Mouse (Mus musculus) heart, postnatal 10 days (tissue): ENCODE results near the gene Triobp. TPM values are rescaled to one million over a fixed set of nuclear protein-coding genes. Genes with fewer than 3 reads are reported as not detected.

ENCODE experiments used
- DNase-seq, 2 experiments: peaks; one replicate each; pipeline ENCODE4 v3.0.0; 2021
- intact Hi-C: fragments of 180-260 bp; cut with DNase I; formaldehyde crosslinking; loops from one replicate; pipeline ENCODE4 v1.15.1; 2025
- microRNA-seq, 2 experiments: library from miRNA; unstranded; fragments of <30 nt; microRNA quantifications; one replicate each; pipeline ENCODE4 v1.2.0; 2022
- total RNA-seq, 2 experiments: library from RNA; stranded (reverse); gene quantifications; 2 replicates each; pipeline ENCODE4 v1.2.3; 2021

The Triobp gene
- total RNA-seq, 2 experiments from 2014 or later = 49.2 to 58.0 TPM

DNA sequence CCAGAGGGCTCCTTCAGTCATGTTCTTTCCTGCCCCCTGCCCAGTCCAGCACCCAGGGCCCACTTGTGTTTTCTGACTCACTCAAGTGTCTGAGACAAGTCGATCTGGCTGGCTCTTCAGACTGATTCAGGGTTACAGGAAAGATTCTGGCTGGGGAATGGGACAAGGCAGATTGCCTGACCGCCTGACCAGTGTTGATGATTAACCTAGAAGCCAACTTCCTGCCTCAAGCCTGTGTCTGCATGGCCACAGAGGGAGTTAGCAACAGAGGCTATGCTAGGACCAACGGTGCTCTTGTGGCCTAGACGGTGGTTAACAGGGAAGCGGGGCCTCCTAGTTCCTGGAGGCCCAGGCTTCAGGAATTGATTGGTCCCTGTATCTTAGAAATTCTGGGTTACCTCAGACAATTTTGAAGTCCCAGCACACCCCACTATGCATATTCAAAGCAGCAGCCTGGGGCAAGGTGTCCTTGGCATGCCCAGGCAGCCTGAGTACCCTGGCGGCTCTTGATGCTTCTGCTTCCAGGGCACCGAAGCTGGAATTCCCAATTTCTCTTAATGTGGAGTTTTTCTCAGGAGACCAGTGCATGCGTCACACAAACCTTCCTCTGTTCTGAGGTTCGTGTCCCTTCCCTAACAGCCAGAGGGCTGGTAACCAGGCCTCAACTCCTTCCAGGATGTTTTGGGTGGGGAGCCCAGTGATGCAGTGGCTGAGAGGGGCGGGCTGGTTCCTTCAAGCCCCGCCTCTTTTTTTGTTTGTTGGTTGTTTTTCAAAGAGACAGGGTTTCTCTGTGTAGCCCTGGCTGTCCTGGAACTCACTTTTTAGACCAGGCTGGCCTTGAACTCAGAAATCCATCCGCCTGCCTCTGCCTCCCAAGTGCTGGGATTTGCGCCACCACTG is 104.2 kb downstream of the Triobp start:
- DNase-seq = peak in 1 of 2 experiments; percentile 33
- intact Hi-C loops = no loop called here

DNA sequence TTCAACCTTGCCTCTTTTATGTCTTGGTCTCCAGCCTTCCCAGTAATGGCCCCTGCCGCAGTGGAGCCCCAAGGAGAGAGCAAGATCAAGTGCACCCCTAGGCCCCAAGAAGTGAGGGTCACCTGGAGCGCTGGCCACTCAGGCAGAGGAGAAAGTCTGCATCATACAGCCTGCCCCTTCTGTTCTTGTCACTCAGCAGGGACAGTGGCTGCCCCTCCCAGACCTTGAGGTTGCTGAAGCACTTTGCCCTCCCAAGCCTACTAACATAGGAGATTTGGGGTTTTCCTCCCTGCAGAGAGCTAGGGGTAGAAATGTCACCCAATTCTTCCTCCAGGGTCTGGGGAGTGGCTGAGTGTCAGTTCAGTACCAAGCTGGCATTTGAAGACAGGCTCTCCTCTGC is 104.8 kb downstream of the Triobp start:
- no peak for DNase-seq
- intact Hi-C loops = no loop called here

Small RNA genes within 50 kb of the gene (microRNA-seq; reads per million reads assigned to microRNA genes)
- gene Mir6956 = 0.95 to 2.1 reads per million in 2 experiments

Other genes starting within 250 kb of the Triobp start
- gene Elfn2, start 229.0 kb upstream of the Triobp start, total RNA-seq = 1 to 10 TPM; 1.2 TPM
- gene Mfng, start 174.2 kb upstream of the Triobp start, total RNA-seq = 10 to 100 TPM; 19.3 to 24.0 TPM
- gene Card10, start 144.7 kb upstream of the Triobp start, total RNA-seq = 10 to 100 TPM; 18.8 to 20.4 TPM
- 10 to 100 TPM; 63.9 to 68.5 TPM for gene Cdc42ep1, start 105.1 kb upstream of the Triobp start, total RNA-seq
- gene Lgals2, start 92.2 kb upstream of the Triobp start, total RNA-seq = under 1 TPM in 1 of 2 experiments, not detected in 1; 0.64 TPM
- gene Gga1, start 70.5 kb upstream of the Triobp start, total RNA-seq = 10 to 100 TPM; 40.4 to 45.2 TPM
- gene Gm49510, start 48.1 kb upstream of the Triobp start, total RNA-seq = not detected
- 1 to 10 TPM; 6.3 to 8.2 TPM for gene Sh3bp1, start 48.0 kb upstream of the Triobp start, total RNA-seq
- gene Pdxp, start 33.8 kb upstream of the Triobp start, total RNA-seq = 1 to 10 TPM; 2.8 to 3.2 TPM
- gene Lgals1, start 21.0 kb upstream of the Triobp start, total RNA-seq = 100 to 1,000 TPM; 372 to 385 TPM
- gene Nol12, start 12.8 kb upstream of the Triobp start, total RNA-seq = 10 to 100 TPM; 17.8 to 18.9 TPM
- gene H1f0, start 80.7 kb downstream of the Triobp start, total RNA-seq = 100 to 1,000 TPM; 208 to 227 TPM
- gene Galr3, start 94.2 kb downstream of the Triobp start, total RNA-seq = not detected
- 10 to 100 TPM in 1 of 2 experiments, 1 to 10 TPM in 1; 9.1 to 10.7 TPM for gene Ankrd54, start 115.2 kb downstream of the Triobp start, total RNA-seq
- gene Eif3l, start 127.5 kb downstream of the Triobp start, total RNA-seq = 10 to 100 TPM; 94.5 to 95.7 TPM
- 10 to 100 TPM; 80.2 to 82.8 TPM for gene Micall1, start 161.2 kb downstream of the Triobp start, total RNA-seq
- 100 to 1,000 TPM; 118 to 130 TPM for gene Polr2f, start 193.3 kb downstream of the Triobp start, total RNA-seq
- gene 1700088E04Rik, start 193.5 kb downstream of the Triobp start, total RNA-seq = 1 to 10 TPM; 1.8 to 2.3 TPM
- 1 to 10 TPM; 1.6 to 2.4 TPM for gene Sox10, start 217.5 kb downstream of the Triobp start, total RNA-seq